Mouse (Mus musculus) naive thymus-derived CD4-positive, alpha-beta T cell, adult 2 months (primary cell): ENCODE results near the gene Rngtt.
"Not testable (repeated sequence)": the region's sequence is repeated elsewhere in the genome, so short reads cannot be mapped to it uniquely, and the experiment has no call there.

Source experiments
- DNase-seq: peaks from one replicate; pipeline ENCODE4 v3.0.0-alpha.2; 2011; ENCODE audit warnings: low read depth

Rngtt gene

DNA sequence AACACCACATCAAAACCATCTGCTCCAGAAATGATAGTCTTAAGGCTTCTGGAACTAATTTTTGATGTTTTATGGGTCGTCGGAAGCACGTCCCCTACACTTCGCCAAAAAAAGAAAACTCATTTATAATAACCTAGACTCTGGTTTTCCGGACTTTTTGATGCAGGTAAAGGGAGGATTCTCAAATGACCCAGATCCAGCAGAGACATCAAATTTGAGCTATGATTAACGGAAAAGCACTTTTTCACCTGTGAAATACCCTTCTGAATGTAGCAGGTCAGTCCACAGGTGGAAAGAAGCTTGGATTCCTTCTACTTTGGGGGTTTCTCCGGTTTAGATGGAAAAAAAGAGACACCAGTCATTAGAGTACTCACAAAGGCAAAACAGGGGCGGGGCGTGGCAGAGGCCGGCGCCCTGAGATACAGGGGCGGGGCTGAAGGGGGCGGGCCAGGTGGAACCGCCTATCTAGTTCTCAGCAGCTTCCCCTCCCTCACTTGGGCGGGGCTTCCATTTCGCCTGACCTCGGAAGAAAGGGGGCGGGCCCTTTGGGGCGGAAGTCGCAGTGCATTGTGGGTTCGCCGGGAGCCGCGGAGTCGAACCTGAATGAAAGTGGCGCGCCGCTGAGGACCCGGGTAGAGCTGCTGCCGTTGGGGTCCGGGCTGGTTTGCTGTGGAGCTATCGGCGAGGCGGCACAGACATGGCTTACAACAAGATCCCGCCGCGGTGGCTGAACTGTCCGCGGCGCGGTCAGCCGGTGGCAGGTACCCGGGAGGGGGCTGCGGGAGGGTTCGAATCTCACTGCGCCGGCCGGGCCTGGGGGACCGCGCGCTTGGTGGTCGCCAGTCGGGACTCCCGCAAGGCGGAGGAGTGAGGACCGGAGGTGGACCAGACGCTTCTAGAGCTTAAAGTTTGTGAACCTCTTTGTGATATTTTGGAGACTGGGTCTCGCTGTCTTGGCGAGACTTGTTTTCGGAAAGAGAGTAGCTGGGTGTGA is at the start of gene Rngtt:
Gene Rngtt, plus strand, starts transcription at position 548 of the 994 bp plus-strand sequence.
- peak; percentile 99 for DNase-seq

DNA sequence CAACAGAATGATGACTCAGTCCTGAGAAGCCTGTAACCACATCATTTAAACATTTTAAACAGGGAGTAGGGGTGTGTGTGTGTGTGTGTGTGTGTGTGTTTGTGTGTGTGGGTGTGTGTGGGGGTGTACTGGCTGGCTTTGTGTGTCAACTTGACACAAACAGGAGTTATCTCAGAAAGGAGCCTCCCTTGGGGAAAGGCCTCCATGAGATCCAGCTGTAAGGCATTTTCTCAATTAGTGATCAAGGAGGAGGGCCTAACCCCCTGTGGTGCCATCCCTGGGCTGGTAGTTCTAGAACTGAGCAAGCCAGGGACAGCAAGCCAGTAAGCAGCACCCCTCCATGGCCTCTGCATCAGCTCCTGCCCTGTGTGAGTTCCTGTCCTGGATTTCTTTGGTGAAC is 49.8 kb upstream of the Rngtt start:
- no peak for DNase-seq

DNA sequence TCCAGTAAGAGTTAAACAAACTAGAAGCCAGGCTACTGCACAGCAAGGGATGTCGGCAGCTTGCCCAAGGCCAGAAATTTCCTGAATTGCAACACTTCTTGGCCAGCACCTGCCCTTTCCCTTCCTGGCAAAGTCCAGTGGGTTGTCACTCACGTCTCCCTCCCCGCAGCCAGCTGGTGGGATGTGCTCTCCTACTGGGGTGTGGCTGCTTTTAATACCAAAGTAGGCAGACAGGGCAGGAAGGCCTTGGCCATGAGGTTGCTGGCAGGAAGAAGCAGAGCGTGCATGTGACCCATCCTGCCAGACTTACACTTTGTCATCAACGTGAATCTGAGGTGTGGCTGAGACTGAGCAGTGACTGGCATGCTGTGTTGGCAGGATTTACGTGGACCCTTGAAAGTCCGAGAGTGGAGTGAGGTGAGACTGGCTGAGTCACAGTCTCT is 48.8 kb upstream of the Rngtt start:
- peak; percentile 62 for DNase-seq

DNA sequence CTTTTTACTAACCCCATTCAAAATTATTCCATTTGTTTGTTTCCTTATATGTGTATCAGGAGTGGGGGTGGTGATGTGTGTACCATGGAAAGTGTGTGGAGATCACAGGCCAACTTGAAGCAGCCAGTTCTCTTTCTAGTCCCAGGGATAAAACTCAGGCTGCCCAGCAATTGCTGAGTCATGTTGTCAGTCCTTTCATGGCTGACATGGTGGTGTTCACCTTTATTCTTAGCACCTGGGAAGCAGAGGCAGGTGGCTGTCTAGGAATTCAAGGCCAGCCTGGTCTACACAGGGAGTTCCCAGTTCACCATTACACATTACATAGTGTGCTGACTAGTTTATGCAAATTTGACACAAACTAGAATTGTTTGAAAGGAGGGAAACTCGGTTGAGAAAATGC is 47.2 kb upstream of the Rngtt start:
- DNase-seq: no peak

DNA sequence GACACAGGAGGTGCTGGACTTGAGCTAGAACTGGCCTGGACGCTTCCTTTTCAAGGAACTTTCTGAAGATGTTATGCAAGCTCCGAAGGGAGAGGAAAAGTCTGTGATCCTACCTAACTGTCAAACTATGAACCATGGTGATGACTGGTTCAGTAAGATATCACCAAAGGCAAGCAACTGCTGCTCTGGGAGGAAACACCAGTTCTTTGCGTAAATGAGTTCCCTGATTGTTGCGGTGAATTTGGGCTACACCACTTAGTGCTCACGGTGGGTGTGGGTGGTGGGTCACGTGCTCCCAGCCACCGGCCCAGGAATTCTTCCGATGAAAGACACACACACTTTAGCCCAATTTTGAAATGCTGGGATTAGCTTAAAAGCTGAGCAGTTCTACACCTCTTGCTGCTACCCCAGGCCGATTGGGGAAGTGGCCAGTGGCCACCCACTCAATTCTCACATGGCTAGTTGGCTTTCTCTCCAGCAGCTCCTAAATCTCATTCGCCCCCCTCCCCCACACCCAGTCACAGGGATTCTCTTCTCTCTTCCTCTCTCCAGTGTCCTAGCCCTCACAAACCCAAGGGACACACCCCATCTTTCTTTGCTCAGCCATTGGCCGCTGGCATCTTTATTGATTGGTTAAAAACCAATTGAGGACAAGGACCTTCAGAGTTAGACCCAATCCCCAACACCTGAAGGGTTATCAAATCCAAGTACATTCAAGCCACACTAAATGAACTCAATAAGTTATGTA is 45.0 kb upstream of the Rngtt start:
- no peak for DNase-seq

DNA sequence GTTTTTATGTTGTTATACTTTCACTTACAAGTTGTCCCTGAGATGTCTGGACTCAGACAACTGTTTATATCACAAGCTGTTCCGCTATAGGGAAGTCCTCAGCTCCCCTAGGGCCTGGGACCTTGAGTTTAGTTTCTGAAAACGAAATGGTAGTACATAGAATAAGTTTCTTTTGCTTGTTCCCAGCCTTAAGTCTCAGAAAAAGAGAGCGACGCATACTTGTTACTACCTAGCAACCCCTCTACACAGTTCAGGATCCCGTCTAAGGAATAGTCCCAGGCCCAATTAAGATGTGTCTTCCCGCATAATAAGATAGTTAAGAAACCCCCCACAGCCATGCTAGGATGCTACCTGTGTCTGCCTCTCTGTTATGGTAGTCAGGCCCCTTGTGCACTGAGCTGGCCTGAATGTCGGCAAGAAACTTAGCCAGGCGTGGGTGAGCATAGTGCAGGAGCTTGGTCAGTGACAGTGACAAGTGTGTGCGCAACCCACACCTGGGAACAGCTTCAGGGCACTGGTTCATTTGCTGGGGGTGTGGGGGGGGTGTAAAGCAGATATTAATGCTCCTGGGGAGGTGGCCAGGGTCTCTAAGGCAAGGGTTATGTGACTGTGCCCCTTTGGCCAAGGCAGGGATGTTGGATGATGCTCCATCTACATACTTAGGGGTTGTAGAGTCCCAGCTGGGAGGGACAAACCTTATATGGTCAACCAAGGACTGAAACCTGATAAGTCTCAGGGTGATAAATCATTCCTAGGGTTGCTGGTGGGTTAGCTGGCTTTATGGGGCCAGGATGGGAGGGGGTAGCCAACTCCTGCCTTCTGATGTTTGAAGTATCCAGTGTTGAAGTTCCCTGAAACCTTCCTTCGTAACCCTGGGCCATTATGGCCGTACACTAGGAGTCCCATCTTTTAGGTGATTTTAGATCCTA is 39.5 kb upstream of the Rngtt start:
- peak; percentile 44 for DNase-seq

DNA sequence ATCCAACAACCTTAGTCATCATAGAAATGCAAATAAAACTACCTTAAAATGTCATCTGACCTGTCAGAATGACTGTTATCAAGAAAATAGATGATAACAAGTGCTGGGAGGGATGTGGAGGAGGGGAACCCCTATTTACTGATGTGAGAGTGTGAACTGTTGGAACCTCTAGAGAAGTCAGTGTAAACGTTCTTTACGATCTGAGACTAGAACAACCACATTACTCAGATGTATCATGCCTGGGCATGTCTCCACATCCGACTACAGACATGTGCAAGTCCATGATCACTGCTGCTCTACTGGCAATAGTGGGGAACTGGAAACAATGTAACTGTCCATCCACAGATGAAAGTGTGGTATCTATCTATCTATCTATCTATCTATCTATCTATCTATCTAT is 36.7 kb upstream of the Rngtt start:
- peak; percentile 54 for DNase-seq

DNA sequence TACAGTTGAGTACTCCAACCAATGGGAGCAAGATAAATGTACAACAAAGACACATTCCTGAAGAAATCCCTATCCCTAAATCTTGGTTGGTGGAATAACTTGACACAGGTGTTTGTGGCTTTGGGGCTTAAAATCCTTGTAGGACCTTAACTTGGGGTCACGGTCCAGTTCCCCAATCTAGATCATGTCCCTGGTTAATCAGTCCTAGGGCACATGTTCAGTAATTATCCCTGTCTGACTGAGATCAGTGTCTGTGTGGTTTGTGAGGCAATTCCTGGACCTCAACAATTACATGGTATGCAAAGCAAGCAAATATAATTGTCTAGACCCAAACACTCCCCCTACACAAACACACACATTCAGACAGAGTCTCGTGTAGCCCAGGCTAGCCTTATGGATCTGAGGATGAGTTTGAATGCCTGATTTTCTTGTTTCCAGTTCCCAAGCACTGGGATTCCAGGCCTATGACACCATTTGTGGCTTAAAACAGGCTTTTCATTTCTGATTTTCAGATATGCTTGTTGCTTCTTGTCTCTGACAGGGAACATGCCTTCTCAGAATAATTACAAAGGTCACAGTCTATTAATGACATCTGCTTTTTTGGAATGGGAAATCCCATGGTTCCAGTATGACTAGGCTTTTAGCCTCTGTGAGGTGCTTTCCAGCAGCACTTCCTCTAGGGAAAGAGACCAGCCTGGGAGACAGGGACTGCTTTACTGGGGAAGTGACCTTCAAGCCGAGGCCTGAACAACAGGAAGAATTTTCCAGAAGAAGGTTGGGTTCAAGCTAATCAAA is 28.0 kb upstream of the Rngtt start:
- no peak for DNase-seq

DNA sequence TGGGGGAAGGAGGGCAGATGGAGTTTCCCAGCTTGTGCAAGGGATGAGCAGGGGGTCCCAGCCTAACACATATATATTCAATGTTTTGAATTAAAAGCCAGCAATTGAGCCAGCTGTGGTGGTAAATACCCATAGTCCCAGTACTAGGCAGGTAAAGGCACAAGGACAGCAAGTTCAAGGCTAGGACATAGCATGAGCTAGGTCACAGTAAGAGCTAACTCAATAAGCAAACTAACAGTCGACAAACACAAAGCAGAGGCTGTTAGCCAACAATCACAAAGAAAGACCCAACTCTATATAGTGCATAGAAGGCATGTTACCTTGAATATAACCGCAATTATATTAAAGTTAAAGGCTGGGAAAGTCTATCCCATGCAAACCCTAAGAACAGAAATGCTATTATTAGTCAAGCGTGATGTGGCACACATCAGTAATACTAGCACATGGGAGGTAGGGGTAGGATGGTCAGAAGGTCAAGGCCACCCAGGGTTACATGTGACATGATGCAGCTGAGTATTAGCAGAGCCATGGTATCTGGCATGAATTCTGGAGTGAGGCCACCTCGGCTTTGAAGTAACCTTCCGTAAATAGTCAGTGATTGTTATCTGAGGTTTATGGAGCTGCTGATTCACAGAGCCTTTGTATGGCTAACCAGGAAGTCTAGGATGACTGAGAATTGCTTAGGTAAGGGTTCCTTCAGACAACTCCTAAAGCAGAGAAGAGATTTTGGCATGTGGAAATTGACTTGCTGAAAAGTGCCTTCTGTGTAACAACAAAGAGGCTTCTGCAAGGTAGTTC is 25.8 kb upstream of the Rngtt start:
- no peak for DNase-seq

DNA sequence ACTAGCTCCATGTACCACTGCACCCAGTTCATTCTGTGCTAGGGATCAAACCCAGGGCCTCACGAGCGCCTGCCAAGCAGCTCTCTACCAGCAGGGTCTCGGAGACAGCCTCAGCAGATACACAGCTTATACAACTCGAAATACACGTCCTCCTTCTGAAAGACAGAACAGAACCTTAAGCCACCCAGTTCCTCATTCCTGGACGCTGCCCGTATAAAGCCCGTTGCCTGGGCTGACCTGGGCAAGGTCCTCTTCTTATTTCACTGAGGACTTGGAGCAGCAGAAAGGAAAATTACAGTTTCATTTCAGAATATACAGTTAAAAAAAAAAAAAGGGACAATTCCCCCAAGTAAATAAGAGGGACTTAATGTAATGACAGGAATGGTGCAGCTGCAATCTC is 24.7 kb upstream of the Rngtt start:
- DNase-seq: no peak

DNA sequence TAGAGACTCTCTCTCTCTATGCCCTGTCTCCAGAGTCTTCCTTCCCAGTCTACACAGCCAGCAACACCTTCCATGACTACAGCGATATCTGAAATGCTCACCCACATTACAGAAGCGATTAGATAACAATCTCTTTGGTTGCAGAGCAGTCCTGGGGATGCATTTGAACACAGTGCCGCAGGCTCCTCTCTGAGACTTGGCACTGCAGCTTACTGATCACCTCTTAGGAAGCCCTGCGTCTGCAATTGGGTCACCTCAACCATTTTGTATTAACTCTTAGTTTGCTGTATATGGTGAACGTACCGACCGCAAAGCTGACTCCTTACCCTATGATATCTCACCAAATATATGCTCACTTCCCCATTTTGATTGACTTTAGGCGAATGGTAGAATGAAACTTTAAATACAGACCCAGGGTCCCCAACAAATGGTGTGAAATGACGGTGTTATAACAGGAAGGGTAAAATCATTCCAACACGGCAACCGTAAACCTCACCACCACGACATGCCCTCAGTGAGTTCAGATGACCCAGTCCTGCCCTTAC is 20.9 kb upstream of the Rngtt start:
- DNase-seq: peak; percentile 21

DNA sequence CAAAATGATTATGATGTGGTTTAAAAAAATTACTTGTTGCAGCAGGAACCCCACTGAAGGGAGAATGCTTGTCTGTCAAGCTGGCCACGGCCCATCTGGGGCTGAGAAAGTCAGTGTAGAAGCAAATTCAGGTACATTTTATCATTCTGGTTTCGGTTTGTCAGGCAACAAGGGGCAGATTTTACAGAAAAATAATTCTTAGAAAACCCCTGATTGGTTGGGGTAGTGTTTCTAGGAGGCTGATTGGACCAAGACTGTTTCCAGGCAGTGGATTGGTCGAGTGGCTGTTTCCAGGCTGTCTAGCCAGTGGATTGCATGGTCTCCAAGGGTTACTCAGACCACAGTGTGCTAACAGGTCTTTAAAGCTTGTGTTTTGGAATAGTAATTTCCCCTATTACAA is 20.1 kb upstream of the Rngtt start, which contains the start of gene Pnrc1:
Gene Pnrc1, minus strand, starts transcription at position 162 of the 400 bp plus-strand sequence.
- peak; percentile 45 for DNase-seq

DNA sequence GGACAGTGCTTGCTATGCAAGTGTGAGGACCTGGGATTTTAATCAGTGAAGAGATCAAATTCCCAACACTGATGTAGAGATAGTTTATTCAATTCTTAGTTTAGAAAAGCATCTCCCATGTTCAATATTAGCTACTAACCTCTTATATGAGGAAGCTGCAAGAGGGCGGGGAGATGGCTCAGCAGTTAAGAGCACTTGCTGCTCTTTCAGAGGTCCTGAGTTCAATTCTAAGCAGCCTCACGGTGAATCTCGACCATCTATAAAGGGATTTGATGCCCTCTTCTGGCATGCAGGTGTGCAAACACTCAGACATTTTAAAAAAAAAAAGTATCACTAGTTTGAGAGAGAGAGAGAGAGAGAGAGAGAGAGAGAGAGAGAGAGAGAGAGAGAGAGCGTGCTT is 19.2 kb upstream of the Rngtt start:
- peak; percentile 72 for DNase-seq

DNA sequence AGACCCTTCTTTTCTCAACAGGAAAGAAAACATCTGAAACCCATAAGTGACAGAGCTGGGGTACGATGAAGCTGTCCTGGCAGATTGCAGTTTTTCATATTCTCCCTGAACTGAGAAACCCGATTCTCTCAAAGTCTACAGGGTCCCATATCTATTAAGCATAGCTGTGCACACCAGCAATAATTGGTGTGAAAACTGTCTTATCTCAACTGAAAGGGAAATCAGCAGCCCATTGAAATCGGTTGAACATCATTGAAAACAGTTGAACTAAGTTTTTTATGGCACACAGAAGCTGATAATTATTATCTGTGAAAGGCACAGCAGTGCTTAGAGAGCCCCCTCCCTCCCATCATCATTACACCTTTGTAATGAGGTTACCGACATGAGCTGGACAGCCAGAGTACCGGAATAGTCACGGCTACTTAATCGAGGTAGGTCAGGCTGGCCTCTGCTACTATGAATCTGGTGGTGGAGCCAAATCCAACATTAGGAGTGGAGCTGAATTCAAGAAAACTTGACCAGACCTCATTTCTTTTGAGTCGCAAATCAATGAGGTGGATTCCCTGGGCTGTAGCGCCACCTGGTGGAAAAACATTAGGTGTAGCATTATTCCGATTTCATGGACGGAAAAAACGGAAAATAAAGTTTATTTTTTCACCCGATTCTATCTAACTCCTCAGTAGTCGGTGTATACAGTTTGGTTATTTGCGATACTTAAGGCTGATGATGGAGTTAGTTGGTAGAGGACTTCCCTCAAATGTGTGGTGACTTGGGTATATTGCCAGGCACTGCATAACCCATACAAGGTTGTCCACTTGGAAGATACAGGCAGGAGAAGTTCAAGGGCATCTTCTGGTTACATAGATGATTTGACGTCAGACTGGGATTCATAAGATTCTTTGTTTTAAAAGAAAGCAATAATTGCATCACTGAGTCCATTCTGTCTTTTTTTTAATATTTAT is 17.4 kb upstream of the Rngtt start:
- peak; percentile 89 for DNase-seq

DNA sequence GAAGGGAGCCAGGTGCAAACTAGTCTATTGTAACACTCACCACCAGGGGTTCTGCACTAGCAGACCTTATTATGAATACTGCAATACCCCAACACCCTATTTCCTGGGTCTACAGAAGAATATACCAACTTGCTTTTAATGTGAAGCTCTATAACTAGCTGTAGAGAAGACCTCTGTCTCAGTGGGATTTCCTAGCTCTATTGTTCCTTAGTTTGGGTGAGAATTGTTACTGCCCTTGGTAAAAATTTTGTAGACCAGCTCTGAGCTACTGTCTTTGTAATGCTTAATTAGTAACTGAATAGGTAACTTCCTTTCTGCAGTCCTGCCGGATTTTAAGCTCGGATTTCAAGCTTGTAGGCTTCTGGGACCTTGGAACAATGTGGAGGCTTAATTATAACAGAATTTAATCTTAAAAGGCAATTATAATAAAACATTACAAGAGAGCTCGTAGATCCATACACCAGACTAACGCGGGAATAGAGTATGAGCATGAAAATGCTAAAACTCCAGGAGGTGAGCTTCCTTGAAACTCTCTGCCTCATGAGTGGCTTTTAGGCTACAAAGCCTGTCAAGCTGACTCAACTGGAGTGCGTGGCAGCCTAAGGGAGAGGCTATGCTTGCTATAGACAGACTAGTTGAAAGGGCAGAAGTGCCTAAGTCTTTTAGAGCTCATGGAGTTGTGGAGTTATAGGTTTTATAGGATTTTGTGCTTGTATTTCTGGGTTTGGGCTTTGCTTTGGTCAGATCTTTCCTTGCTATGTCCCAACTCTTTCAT is 9.0 kb upstream of the Rngtt start:
- DNase-seq: not testable (repeated sequence)

DNA sequence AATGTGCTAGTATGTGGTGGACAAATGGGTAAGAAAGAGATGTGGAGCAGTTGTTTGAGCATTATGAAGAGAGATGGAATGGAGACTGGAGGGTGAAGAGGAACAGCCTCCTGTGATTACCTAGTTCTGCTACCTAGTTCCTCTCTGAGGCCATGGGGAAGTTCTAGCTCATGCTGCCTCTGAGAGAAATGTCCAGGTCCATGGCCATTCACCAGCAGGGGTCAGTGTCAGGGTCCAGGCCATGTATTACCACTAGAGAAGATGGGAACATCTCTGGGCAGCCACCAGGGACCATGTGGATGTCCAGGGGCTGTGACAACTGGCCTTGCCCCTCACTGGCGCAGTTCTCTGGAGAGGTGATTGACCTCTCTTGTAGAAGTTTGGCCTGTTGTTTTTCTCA is 7.1 kb upstream of the Rngtt start:
- DNase-seq: no peak

DNA sequence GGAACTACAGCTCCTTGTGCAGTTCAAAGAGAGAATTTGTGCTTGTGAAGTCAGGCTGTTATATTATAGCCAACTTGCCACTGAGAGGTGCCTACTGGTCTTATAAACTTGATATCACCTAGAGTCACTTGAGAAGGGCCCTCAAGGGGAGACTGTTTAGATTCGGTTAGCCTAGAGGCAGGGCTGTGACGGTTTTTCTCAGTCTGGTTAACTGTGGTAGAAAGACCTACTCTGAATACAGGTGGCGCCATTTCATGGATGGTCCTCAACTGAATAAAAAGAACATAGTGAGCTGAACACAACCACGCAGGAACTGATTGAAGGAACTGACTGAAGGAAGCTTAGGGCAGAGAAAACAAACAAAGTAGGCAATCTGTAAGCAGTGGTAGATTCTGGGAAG is 3.0 kb upstream of the Rngtt start:
- no peak for DNase-seq
